ENCODE assay signal across 18 mouse cellular contexts in the genomic region with DNA sequence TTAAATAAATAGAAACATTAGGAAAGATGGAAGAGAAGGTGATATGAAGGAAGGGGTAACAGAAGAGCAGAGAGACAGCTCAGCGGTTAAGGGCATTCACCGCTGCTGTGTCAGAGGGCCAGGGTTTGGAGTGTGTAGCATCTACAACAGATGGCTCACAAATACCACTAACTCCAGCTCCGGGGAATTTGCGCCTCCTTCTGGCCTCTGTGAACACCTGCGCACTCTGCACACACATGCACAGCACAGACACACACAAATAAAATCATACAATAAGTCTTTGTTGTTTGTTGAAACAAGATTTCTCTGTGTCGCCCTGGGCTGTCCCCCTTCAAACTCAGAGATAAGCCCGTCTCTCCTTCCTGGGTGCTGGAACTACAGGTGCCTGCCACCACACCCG.
"Had no signal": no experiment of that assay in that cellular context is flagged by ENCODE, and none has a peak within 500 bp of the region (broad histone marks: within the 10 kb centered on the region; RNA-seq: fewer than 3 reads in every experiment).

No protein-coding gene starts in this region.

- H3K4me1 ChIP-seq: liver, embryonic 13.5 days; megakaryocyte, embryonic 14.5 days; midbrain, embryonic 13.5 days had no signal

- H3K36me3 ChIP-seq: liver, embryonic 13.5 days; midbrain, embryonic 10.5 days; midbrain, embryonic 13.5 days had no signal

- H3K27me3 ChIP-seq: midbrain, embryonic 13.5 days had no signal

- H3K4me3 ChIP-seq: liver, embryonic 13.5 days; megakaryocyte, embryonic 14.5 days; midbrain, embryonic 10.5 days; midbrain, embryonic 13.5 days; myocyte had no signal

- H3K9ac ChIP-seq: liver, embryonic 13.5 days; midbrain, embryonic 13.5 days had no signal

- H3K4me2 ChIP-seq: liver, embryonic 13.5 days; midbrain, embryonic 13.5 days had no signal

- H3K9me3 ChIP-seq: liver, embryonic 13.5 days; midbrain, embryonic 10.5 days; midbrain, embryonic 13.5 days had no signal

- H3K27ac ChIP-seq: kidney, postnatal 0 days; liver, embryonic 13.5 days; midbrain, embryonic 10.5 days; midbrain, embryonic 13.5 days; stomach, postnatal 0 days had no signal

- DNase-seq: kidney, adult 2 months; kidney, postnatal 36 days; layer of hippocampus, adult 9-11 months; liver, embryonic 13.5 days; lung, adult 2 months; lung, postnatal 10 days; lung, postnatal 36 days; right cerebral cortex, postnatal 4 days; thymus, adult 2 months; thymus, postnatal 14 days; thymus, postnatal 4 days had no signal

- ATAC-seq: midbrain, embryonic 13.5 days; midbrain, embryonic 16.5 days had no signal
